Mouse (Mus musculus) granulocyte monocyte progenitor cell, adult 5-6 weeks (primary cell): ENCODE data around the gene Zyg11a. TPM values are rescaled to one million over a fixed set of nuclear protein-coding genes. Genes with fewer than 3 reads are reported as not detected.
"Not testable (repeated sequence)": the region's sequence is repeated elsewhere in the genome, so short reads cannot be mapped to it uniquely, and the experiment has no call there.

ENCODE experiments used
- ATAC-seq: replicated peaks from 2 replicates; pipeline ENCODE4 v1.8.0; 2016; ENCODE audit warnings: mild to moderate bottlenecking, moderate TSS enrichment, inconsistent platforms; ENCODE audit not compliant: poor library complexity, severe bottlenecking
- total RNA-seq, 2 experiments: library from RNA; stranded (forward) in 1 of 2; stranded (reverse) in 1 of 2; fragments of 200-712, 200-1000 nt in 1 of 2; fragments of >200 nt in 1 of 2; fragmentation: Nextera tagmentation in 1 of 2; gene quantifications; 2 replicates each; pipeline ENCODE4 v1.2.3; 2014 to 2017

Gene Zyg11a
- total RNA-seq, 2 experiments from 2014 or later, result not detected

GRCm38 (mm10) chr4:108145554-108145953 lies 72.3 kb downstream of the Zyg11a start:
- not testable (repeated sequence) for ATAC-seq

GRCm38 (mm10) chr4:108144880-108145279 lies 73.0 kb downstream of the Zyg11a start, which contains the start of gene Scp2:
Gene Scp2 (minus strand): TSS chr4:108144998.
- no peak for ATAC-seq

- no peak for ATAC-seq
Observed at GRCm38 (mm10) chr4:108143778-108144177, 74.1 kb downstream of the Zyg11a start.

- not testable (repeated sequence) for ATAC-seq
Observed at GRCm38 (mm10) chr4:108143178-108143577, 74.7 kb downstream of the Zyg11a start.

GRCm38 (mm10) chr4:108136938-108137337 lies 80.9 kb downstream of the Zyg11a start:
- no peak for ATAC-seq

Other genes with a start within 250 kb of the Zyg11a start
- not detected in 2 replicates for gene Slc1a7, start 249.7 kb downstream of the Zyg11a start, total RNA-seq (2014; fragmentation: Nextera tagmentation)
- not detected in 2 replicates for gene Slc1a7, start 249.7 kb downstream of the Zyg11a start, total RNA-seq (2017)
- gene Podn, start 121.6 kb downstream of the Zyg11a start, total RNA-seq (2014; fragmentation: Nextera tagmentation), result not detected in 2 replicates
- not detected in 2 replicates for gene Podn, start 121.6 kb downstream of the Zyg11a start, total RNA-seq (2017)
- 228 and 252 TPM in 2 replicates for gene Scp2, start 73.0 kb downstream of the Zyg11a start, total RNA-seq (2014; fragmentation: Nextera tagmentation)
- gene Scp2, start 73.0 kb downstream of the Zyg11a start, total RNA-seq (2017), result 218 and 226 TPM in 2 replicates
- gene Echdc2, start 52.6 kb downstream of the Zyg11a start, total RNA-seq (2014; fragmentation: Nextera tagmentation), result 5.4 TPM in 1 of 2 replicates, not detected in the other
- gene Echdc2, start 52.6 kb downstream of the Zyg11a start, total RNA-seq (2017), result not detected in 2 replicates
- 11.6 and 17.4 TPM in 2 replicates for gene Zyg11b, start 83.0 kb upstream of the Zyg11a start, total RNA-seq (2014; fragmentation: Nextera tagmentation)
- gene Zyg11b, start 83.0 kb upstream of the Zyg11a start, total RNA-seq (2017), result 20.8 and 20.9 TPM in 2 replicates
- gene Coa7, start 110.1 kb upstream of the Zyg11a start, total RNA-seq (2014; fragmentation: Nextera tagmentation), result 5.2 and 17.3 TPM in 2 replicates
- gene Coa7, start 110.1 kb upstream of the Zyg11a start, total RNA-seq (2017), result 13.0 and 25.6 TPM in 2 replicates
- gene Shisal2a, start 165.3 kb upstream of the Zyg11a start, total RNA-seq (2014; fragmentation: Nextera tagmentation), result not detected in 2 replicates
- gene Shisal2a, start 165.3 kb upstream of the Zyg11a start, total RNA-seq (2017), result not detected in 2 replicates
- gene Gpx7, start 188.9 kb upstream of the Zyg11a start, total RNA-seq (2014; fragmentation: Nextera tagmentation), result 1.8 and 4.2 TPM in 2 replicates
- gene Gpx7, start 188.9 kb upstream of the Zyg11a start, total RNA-seq (2017), result 0.30 and 0.46 TPM in 2 replicates
- 77.1 and 98.9 TPM in 2 replicates for gene Tut4, start 241.4 kb upstream of the Zyg11a start, total RNA-seq (2014; fragmentation: Nextera tagmentation)
- 24.9 and 25.1 TPM in 2 replicates for gene Tut4, start 241.4 kb upstream of the Zyg11a start, total RNA-seq (2017)